Mouse (Mus musculus) hindbrain, embryonic 15.5 days (tissue): ENCODE measurements around the gene 6030408B16Rik. TPM values are rescaled to one million over a fixed set of nuclear protein-coding genes. Genes with fewer than 3 reads are reported as not detected.

Source experiments
- ATAC-seq: fragments of 200-750 bp; cut with Nextera tagmentation; 2 replicates; pipeline ENCODE4 v1.8.0; 2017; ENCODE audit warnings: low read depth, moderate number of reproducible peaks, moderate TSS enrichment; ENCODE audit not compliant: low FRiP score
- H3K27ac ChIP-seq: fragments of 300-500 bp; sonication (generic); replicated peaks from 2 replicates; pipeline ENCODE4 v1.5.1; 2015; ENCODE audit warnings: mild to moderate bottlenecking, inconsistent platforms
- H3K27me3 ChIP-seq: fragments of 300-500 bp; sonication (generic); 2 replicates; pipeline ENCODE4 v1.6.1; 2015; ENCODE audit warnings: control low read depth, inconsistent platforms
- H3K36me3 ChIP-seq: fragments of 300-500 bp; sonication (generic); 2 replicates; pipeline ENCODE4 v1.6.1; 2015; ENCODE audit warnings: control low read depth, inconsistent platforms
- H3K4me1 ChIP-seq: fragments of 300-500 bp; sonication (generic); replicated peaks from 2 replicates; pipeline ENCODE4 v1.6.1; 2015; ENCODE audit warnings: control low read depth, inconsistent platforms
- H3K4me2 ChIP-seq: fragments of 300-500 bp; sonication (generic); 2 replicates; pipeline ENCODE4 v1.6.1; 2015; ENCODE audit warnings: moderate library complexity, mild to moderate bottlenecking, inconsistent platforms
- H3K4me3 ChIP-seq: fragments of 300-500 bp; sonication (generic); 2 replicates; pipeline ENCODE4 v1.5.1; 2015; ENCODE audit warnings: mild to moderate bottlenecking, inconsistent platforms
- H3K9ac ChIP-seq: fragments of 300-500 bp; sonication (generic); 2 replicates; pipeline ENCODE4 v1.6.1; 2015; ENCODE audit warnings: inconsistent platforms
- H3K9me3 ChIP-seq: fragments of 300-500 bp; sonication (generic); 2 replicates; pipeline ENCODE4 v1.6.1; 2016; ENCODE audit warnings: control low read depth, inconsistent platforms
- WGBS: fragments of 180-500 bp; shearing (Covaris S2); methylation state at CpG from one replicate; pipeline ENCODE4 v1.1.7; 2015; 5-methylcytosine and 5-hydroxymethylcytosine counted together
- polyA plus RNA-seq: library from polyadenylated mRNA; unstranded; fragments of >200 nt; fragmentation: Nextera tagmentation; extraction: Ambion mirVana; gene quantifications from 2 replicates; pipeline ENCODE4 v1.2.1, GENCODE M21; 2015

6030408B16Rik gene
- polyA plus RNA-seq, 1 experiment from 2014 or later: not detected

DNA sequence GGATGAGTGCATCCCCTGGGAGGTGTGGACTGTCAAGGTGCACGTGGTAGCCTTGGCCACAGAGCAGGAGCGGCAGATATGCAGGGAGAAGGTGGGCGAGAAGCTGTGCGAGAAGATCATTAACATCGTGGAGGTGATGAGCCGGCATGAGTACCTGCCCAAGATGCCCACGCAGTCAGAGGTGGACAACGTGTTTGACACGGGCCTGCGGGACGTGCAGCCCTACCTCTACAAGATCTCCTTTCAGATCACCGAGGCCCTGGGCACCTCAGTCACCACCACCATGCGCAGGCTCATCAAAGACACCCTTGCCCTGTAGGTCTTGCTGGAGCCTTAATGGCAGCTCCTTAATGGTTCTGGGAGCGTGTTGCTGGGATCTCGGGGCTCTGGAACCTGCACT lies 2.7 kb upstream of the 6030408B16Rik start:
- no peak for ATAC-seq
- H3K27me3 ChIP-seq: no peaks in the 10 kb centered on the region
- H3K27ac ChIP-seq: no peak overlapping the region
- peaks cover 12% of the 10 kb centered on the region for H3K4me1 ChIP-seq
- no peaks in the 10 kb centered on the region for H3K9me3 ChIP-seq
- WGBS: 97% methylated on average over 15 of the region's 15 CpGs
- H3K4me3 ChIP-seq: no peak overlapping the region
- no peak overlapping the region for H3K4me2 ChIP-seq
- peaks cover 43% of the 10 kb centered on the region for H3K36me3 ChIP-seq
- no peak overlapping the region for H3K9ac ChIP-seq

- 87% methylated on average over 3 of the region's 3 CpGs for WGBS
- H3K4me3 ChIP-seq: no peak overlapping the region
Measured at GRCm38 (mm10) chr15:101292012-101292411, 1.0 kb upstream of the 6030408B16Rik start.

GRCm38 (mm10) chr15:101294028-101294894 lies 1.2 kb downstream of the 6030408B16Rik start:
- ATAC-seq: no peak
- 67% methylated on average over 16 of the region's 16 CpGs for WGBS
- Histone ChIP-seq H3K9me3 (no peaks in the 10 kb centered on the region), H3K27ac (no peak overlapping the region), H3K36me3 (peaks cover 23% of the 10 kb centered on the region), H3K27me3 (no peaks in the 10 kb centered on the region), H3K4me1 (no peaks in the 10 kb centered on the region), H3K9ac (no peak overlapping the region), H3K4me2 (no peak overlapping the region), H3K4me3 (no peak overlapping the region)

More at GRCm38 (mm10) chr15:101292012-101292411, 1.0 kb upstream of the 6030408B16Rik start:
- no peak for ATAC-seq
- no peak overlapping the region; the same call in 1 of the 2 replicates for H3K9ac ChIP-seq
- H3K36me3 ChIP-seq: peaks cover 40% of the 10 kb centered on the region
- no peak overlapping the region for H3K27ac ChIP-seq
- H3K4me1 ChIP-seq: no peaks in the 10 kb centered on the region
- no peaks in the 10 kb centered on the region for H3K9me3 ChIP-seq
- H3K4me2 ChIP-seq: no peak overlapping the region
- H3K27me3 ChIP-seq: no peaks in the 10 kb centered on the region

DNA sequence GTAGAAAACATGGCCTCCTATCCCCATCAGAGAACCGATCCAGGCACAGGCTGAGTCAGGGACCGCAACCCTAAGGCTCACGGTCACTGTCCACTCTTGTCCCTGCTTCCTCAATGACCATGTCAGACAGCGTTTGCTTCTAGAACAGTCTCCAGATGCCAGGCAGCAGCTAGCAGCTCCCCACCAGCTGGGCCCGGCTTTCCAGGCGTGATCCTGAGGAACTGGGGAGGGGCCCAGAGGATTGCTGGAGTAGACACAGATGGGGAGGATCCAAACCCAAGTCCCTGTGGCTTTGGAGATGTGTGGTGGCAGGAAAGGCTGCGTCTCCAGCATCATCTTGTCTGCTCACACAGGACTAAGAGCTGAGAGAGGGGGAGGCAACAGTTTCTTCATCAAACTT lies 2.1 kb downstream of the 6030408B16Rik start:
- no peak overlapping the region for H3K4me2 ChIP-seq
- ATAC-seq: no peak
- WGBS: 83% methylated on average over 7 of the region's 7 CpGs

DNA sequence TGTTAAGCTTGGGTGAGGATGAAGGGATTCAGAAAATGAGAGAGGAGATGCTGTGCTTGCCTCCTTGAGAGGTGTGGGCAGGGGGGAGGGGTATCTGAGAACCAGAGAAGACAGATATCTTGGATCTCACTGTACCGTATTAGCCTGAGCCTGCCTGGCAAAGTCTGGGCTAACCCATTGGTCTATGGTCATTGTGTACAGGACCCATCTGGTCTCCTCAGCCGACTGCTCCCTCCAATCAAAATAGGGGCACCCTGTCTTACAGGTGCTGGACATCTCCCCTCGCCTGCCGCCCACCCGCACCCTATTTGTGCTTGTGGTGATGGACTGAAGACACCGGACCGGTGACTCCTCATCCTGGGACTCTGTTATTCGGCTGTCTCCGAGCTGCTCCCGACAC lies 2.6 kb downstream of the 6030408B16Rik start:
- Histone ChIP-seq H3K36me3 (peaks cover 10% of the 10 kb centered on the region), H3K27ac (no peak overlapping the region), H3K27me3 (no peaks in the 10 kb centered on the region), H3K9me3 (no peaks in the 10 kb centered on the region), H3K4me1 (no peaks in the 10 kb centered on the region), H3K4me2 (no peak overlapping the region), H3K4me3 (no peak overlapping the region), H3K9ac (no peak overlapping the region)
- 94% methylated on average over 10 of the region's 10 CpGs for WGBS
- no peak for ATAC-seq

More for the DNA sequence above, 2.1 kb downstream of the 6030408B16Rik start:
- Histone ChIP-seq H3K9me3 (no peaks in the 10 kb centered on the region), H3K36me3 (peaks cover 15% of the 10 kb centered on the region), H3K9ac (no peak overlapping the region), H3K4me3 (no peak overlapping the region), H3K4me1 (no peaks in the 10 kb centered on the region), H3K27me3 (no peaks in the 10 kb centered on the region), H3K27ac (no peak overlapping the region)

DNA sequence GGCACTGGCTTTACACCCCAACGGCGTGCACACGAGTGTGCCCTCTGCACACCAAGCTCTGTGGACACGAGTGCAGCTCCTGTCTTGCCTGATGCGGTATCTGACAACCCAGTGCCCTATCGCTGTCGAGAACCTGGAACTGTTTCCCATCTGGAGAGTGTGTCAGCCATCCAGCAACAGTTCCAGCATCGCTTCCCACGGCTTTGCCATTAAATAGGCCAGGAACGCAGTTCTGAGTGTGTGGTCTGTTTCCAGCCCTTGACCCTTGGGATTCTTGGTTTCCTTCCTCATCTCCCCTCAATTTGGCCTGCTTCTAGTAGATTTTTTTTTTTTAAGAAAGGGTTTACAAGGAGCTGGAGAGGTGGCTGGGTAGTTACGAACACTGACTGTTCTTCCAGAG lies 3.1 kb downstream of the 6030408B16Rik start:
- Histone ChIP-seq H3K9me3 (no peaks in the 10 kb centered on the region), H3K4me3 (no peak overlapping the region), H3K36me3 (peaks cover 5% of the 10 kb centered on the region), H3K27ac (no peak overlapping the region), H3K4me2 (no peak overlapping the region), H3K27me3 (no peaks in the 10 kb centered on the region), H3K9ac (no peak overlapping the region), H3K4me1 (no peaks in the 10 kb centered on the region)
- 90% methylated on average over 11 of the region's 11 CpGs for WGBS
- ATAC-seq: no peak

DNA sequence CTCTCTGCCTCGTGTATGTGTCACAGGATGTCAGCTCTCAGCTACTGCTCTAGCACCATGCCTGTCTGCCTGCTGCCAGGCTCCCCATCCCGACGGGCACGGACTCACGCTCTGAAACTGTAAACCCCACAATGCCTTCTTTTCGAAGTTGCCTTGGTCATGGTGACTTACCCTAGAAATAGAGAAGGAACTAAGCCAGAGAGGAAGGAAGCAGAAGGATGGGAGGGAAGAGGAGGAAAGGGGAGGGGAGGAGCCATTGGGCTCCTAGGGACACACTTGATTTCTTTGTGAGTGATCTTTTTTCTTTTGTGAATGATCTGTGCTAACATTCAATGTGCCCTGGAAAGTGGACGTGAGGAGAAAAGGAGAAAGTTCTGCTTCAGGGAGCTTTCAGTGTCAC lies 5.0 kb downstream of the 6030408B16Rik start:
- whole genome bisulfite sequencing: 33% methylated on average over 7 of the region's 7 CpGs
- ATAC-seq: no peak

DNA sequence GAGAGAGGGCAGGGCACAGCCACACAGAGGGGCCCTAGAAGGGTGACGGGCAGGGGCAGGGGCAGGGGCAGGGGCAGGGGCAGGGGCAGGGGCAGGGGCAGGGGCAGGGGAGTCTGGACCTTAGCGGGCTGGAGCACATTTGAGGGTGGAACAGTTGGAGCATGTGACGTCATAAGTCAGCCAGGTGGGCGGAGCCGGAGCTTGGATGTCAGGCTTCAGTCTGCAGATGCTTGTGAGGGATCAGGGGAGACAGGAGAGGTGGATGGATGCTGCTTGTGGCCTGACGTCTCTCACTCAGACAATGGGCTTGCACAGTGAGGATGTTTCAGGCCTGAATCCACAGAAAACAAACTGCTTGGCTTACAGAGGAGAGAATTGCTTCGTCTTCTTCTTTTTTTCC lies 5.5 kb downstream of the 6030408B16Rik start:
- H3K9ac ChIP-seq: no peak overlapping the region
- no peak for ATAC-seq
- WGBS: 16% methylated on average over 7 of the region's 7 CpGs

More for the DNA sequence above, 5.0 kb downstream of the 6030408B16Rik start:
- Histone ChIP-seq H3K27ac (no peak overlapping the region), H3K4me1 (no peaks in the 10 kb centered on the region), H3K9ac (no peak overlapping the region), H3K4me3 (no peak overlapping the region), H3K27me3 (no peaks in the 10 kb centered on the region), H3K4me2 (no peak overlapping the region), H3K36me3 (no peaks in the 10 kb centered on the region), H3K9me3 (no peaks in the 10 kb centered on the region)

DNA sequence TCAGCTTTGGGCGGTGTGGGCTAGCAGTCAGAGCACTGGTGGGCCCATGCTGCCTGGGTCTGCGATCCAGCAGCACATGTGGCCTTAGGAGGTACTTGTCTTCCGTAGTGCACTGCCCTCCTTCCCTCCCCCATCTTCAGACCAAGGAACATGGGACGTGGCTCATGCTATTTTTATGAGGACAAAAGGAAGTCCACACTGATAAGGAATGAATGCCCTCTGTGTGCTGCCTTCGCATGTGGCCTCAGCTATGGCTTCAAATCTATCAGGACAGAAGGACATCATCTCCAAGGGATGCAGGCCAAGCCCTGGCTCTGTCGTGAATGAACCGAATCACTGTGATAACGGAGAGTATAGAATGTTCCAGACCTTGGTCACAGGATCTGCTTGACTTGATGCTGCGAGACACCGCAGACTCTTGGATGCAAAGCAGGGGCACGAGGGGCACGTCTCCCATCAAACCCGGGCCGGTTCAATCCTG lies 6.5 kb downstream of the 6030408B16Rik start:
- Histone ChIP-seq H3K4me2 (no peak overlapping the region), H3K9me3 (no peaks in the 10 kb centered on the region), H3K36me3 (no peaks in the 10 kb centered on the region), H3K4me3 (no peak overlapping the region), H3K4me1 (no peaks in the 10 kb centered on the region), H3K27me3 (no peaks in the 10 kb centered on the region), H3K27ac (no peak overlapping the region), H3K9ac (no peak overlapping the region)
- 79% methylated on average over 14 of the region's 14 CpGs for WGBS
- ATAC-seq: no peak

More for the DNA sequence above, 5.5 kb downstream of the 6030408B16Rik start:
- no peaks in the 10 kb centered on the region for H3K36me3 ChIP-seq
- no peak overlapping the region for H3K4me3 ChIP-seq
- no peaks in the 10 kb centered on the region for H3K27me3 ChIP-seq
- no peaks in the 10 kb centered on the region for H3K4me1 ChIP-seq
- H3K27ac ChIP-seq: no peak overlapping the region
- 0 out of 2 replicates have a peak overlapping the region, but pooled peaks have one; percentile 6 for H3K4me2 ChIP-seq
- no peaks in the 10 kb centered on the region for H3K9me3 ChIP-seq

DNA sequence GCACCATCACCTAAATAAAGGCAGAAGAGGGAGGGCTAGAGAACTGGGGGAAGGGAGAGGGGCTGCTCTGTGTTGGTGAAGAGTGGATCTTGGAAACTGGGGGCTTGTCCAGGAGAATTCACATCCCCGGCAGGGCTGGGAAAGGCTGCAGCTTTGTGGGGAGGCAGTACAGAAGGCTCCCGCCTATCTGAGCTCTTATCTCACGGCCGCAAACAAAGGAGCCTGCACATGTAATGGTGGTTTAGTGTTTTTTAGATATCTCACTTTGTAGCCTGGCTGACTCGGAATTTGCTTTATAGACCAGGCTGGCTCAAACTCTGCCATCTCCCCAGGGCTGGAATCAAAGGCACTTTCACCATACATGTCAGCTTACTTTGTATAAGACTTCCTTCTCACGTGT lies 7.1 kb downstream of the 6030408B16Rik start:
- Histone ChIP-seq H3K27me3 (no peaks in the 10 kb centered on the region), H3K4me3 (no peak overlapping the region), H3K9me3 (no peaks in the 10 kb centered on the region), H3K4me1 (no peaks in the 10 kb centered on the region), H3K27ac (no peak overlapping the region), H3K9ac (no peak overlapping the region), H3K4me2 (no peak overlapping the region), H3K36me3 (no peaks in the 10 kb centered on the region)
- no peak for ATAC-seq
- 78% methylated on average over 6 of the region's 6 CpGs for WGBS

GRCm38 (mm10) chr15:101302201-101302600 lies 9.2 kb downstream of the 6030408B16Rik start:
- Histone ChIP-seq H3K9me3 (no peaks in the 10 kb centered on the region), H3K9ac (no peak overlapping the region), H3K4me2 (no peak overlapping the region), H3K4me1 (no peaks in the 10 kb centered on the region), H3K27ac (no peak overlapping the region), H3K4me3 (no peak overlapping the region), H3K27me3 (no peaks in the 10 kb centered on the region), H3K36me3 (no peaks in the 10 kb centered on the region)
- WGBS: 70% methylated on average over 3 of the region's 3 CpGs
- no peak for ATAC-seq

DNA sequence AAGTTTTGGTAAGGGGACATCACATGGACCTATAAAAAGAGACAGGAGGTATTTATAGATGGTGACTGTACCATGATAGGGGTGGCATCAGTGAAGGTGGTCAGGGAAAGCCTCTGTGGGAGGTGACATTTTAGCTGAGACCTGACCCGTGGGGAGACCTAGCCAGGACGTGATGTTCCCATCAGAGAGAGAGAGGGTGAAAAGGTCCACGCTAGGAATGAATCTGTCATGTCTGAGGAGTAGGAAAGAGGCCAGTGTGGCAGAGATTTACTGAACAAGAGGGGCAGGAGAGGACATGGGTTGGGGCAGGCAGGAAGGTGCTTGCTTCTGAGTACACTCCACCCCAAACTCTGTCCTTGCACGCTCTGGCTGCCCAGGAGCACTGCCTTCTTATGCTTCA lies 10.8 kb downstream of the 6030408B16Rik start:
- Histone ChIP-seq H3K9me3 (no peaks in the 10 kb centered on the region), H3K9ac (no peak overlapping the region), H3K4me3 (no peak overlapping the region), H3K4me2 (no peak overlapping the region), H3K36me3 (no peaks in the 10 kb centered on the region), H3K4me1 (no peaks in the 10 kb centered on the region), H3K27ac (no peak overlapping the region), H3K27me3 (no peaks in the 10 kb centered on the region)
- WGBS: 79% methylated on average over 4 of the region's 4 CpGs
- no peak for ATAC-seq
